Mouse (Mus musculus) ovary, adult 10 weeks (tissue): ENCODE results near the gene Otub2. TPM values are rescaled to one million over a fixed set of nuclear protein-coding genes. Genes with fewer than 3 reads are reported as not detected.

Experiments used
- polyA plus RNA-seq: library from polyadenylated mRNA; stranded (reverse); fragments of 350-450 nt; fragmentation: Illumina TruSeq; extraction: RNeasy Lipid Tissue Mini Kit (QIAGEN cat#74804); gene quantifications from one replicate; pipeline ENCODE4 v1.2.3, GENCODE M21; 2014

The Otub2 gene
- 2.7 TPM for polyA plus RNA-seq

DNA sequence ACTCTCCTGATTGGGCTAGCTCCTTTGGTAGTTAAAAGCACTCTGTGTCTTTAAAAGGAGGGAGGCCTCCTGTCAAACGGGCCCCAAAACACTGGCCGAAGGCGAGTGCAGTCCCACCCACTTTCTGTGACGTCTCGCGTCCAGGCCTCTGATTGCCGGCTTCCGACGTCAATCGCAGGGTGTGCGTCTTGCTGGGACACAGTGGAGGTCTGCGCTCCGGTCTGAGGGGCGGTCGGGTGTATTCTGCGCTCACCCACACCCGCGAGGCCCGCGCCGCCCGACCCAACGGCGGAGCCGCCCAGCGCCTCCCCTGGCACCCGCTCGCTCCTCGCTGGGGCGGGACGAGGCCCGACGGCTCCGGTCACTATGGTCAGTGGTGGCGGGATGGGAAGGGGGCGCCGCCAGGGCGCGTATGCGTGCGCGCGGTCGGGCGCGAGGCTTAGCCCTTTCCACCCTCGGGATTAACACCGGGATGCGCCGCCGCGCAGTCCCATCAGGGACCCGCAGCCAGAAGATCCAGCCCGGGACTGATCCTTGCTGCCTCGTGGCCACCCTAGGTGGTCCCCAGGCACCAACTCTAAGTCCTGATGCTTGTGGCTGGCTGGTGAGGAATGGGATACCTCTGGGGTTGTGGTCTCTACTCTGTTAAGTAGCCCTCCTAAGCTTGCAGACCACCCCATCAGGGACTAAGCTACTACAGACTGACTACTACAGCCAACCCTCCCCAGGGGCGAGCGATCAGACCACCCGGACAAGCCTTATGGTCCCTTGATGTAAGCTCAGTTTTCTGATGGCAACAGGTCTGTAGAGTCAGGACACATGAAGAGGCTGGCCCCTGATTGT lies at the start of gene Otub2:
Gene Otub2 (plus strand): TSS at position 178 of the 843 bp plus-strand sequence.

DNA sequence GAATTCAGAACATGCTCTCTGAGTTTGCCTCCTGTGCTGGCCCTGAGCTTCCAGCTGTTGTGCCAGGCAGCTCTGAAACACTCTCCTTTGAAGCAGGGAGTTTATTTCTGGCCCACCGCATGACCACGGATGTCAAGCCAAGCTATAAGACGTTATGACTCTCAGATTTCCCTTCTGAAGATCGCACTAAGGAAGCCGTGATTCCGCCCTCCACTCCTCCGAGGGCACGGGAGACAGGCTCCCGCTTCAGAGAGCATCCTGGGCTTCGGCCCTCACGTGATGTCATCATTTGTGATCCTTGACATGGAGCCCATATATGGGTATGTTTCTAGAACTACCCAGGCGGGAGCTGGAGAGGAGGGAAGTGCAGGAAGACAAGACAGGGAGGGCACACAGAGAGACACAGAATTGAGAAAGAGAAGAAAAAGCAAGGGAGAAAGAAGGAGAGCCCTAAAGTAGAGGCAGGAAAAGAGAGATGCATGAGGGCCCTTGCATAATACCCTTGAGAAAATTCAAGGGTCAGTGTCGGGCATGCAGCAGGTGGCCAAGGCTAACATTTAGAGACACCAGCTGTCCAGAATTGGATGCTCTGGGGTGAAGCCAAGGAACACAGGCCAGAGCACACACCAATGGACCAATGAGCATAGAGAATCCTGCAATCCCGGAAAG lies 32.6 kb upstream of the Otub2 start, which contains the start of gene Asb2:
Gene Asb2 (minus strand): TSS at position 256 of the 669 bp plus-strand sequence.

GRCm38 (mm10) chr12:103407720-103408119 lies 19.2 kb downstream of the Otub2 start, which contains the start of gene 9330161L09Rik:
9330161L09Rik (minus strand) TSS chr12:103407820.

DNA sequence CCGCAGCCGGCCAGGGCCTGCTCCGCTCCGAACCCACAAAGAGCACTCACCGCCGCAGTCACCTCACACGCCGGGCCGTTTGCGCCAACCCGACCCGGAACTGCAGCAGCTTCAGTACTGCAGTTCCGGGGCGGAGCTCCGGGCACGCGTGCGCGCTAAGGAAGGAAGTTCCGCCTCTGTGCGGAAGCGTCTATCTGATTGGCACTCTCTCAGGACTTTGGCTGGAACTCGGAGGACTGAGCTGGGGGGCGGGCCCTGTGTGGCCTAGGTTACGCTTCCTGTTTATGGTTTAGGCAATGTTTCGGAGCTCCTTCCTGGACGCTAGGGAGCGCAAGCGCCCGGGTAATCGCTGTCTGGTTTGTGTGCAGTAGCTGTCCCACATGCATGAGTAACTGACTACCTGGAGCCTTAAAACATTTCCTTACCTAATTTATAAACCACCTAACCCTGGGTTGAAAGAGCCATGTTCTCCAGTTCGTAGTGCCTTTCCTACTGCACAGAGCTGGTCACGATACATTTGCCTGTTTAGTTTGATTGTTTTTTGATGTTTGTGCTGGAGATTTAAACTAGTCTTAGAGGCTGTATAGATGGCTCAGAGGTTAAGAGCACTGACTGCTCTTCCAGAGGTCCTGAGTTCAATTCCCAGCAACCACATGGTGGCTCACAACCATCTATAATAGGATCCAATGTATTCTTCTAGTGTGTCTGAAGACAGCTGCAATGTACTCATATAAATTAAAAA lies 37.4 kb downstream of the Otub2 start, which contains the start of gene Ddx24:
Gene Ddx24 (minus strand): TSS at position 102 of the 742 bp plus-strand sequence.

GRCm38 (mm10) chr12:103433986-103434731 lies 45.7 kb downstream of the Otub2 start, which contains the start of gene Ifi27:
Ifi27 (plus strand) TSS chr12:103434211.

GRCm38 (mm10) chr12:103443524-103443923 lies 55.0 kb downstream of the Otub2 start, which contains the start of gene Ifi27l2a:
Ifi27l2a (minus strand) TSS chr12:103443680.

Other genes starting within 250 kb of the Otub2 start
- gene Prima1, start 146.5 kb upstream of the Otub2 start, polyA plus RNA-seq, result not detected
- not detected for gene Fam181a, start 77.7 kb upstream of the Otub2 start, polyA plus RNA-seq
- 0.20 TPM for gene Asb2, start 32.7 kb upstream of the Otub2 start, polyA plus RNA-seq
- not detected for gene 9330161L09Rik, start 19.1 kb downstream of the Otub2 start, polyA plus RNA-seq
- gene Ddx24, start 37.1 kb downstream of the Otub2 start, polyA plus RNA-seq, result 26.7 TPM
- gene Ifi27, start 45.5 kb downstream of the Otub2 start, polyA plus RNA-seq, result 45.2 TPM
- 6.4 TPM for gene Ifi27l2a, start 55.0 kb downstream of the Otub2 start, polyA plus RNA-seq
- not detected for gene Ifi27l2b, start 68.5 kb downstream of the Otub2 start, polyA plus RNA-seq
- 3.4 TPM for gene Ppp4r4, start 143.6 kb downstream of the Otub2 start, polyA plus RNA-seq
- not detected for gene Serpina10, start 242.8 kb downstream of the Otub2 start, polyA plus RNA-seq